Mouse (Mus musculus) kidney, embryonic 16.5 days (tissue): Measurements from ENCODE around the gene Zfhx3. TPM values are rescaled to one million over a fixed set of nuclear protein-coding genes. Genes with fewer than 3 reads are reported as not detected.
A peak's percentile ranks its signal among the peaks of the same experiment; 100 is the strongest.

Source experiments
- ATAC-seq: fragments of 200-750 bp; cut with Nextera tagmentation; 2 replicates; pipeline ENCODE4 v1.8.0; 2017; ENCODE audit warnings: moderate TSS enrichment; ENCODE audit not compliant: low FRiP score, low TSS enrichment
- H3K27ac ChIP-seq: fragments of 300-500 bp; sonication (generic); 2 replicates; pipeline ENCODE4 v1.5.1; 2014; ENCODE audit warnings: low read length
- H3K27me3 ChIP-seq: fragments of 300-500 bp; sonication (generic); 2 replicates; pipeline ENCODE4 v1.6.1; 2014; ENCODE audit warnings: low read length, control low read depth, mixed read lengths; ENCODE audit not compliant: insufficient read depth
- H3K36me3 ChIP-seq: fragments of 300-500 bp; sonication (generic); 2 replicates; pipeline ENCODE4 v1.6.1; 2014; ENCODE audit warnings: low read length, control low read depth, mixed read lengths; ENCODE audit not compliant: insufficient read depth
- H3K4me1 ChIP-seq: fragments of 300-500 bp; sonication (generic); 2 replicates; pipeline ENCODE4 v1.6.1; 2014; ENCODE audit warnings: low read length, control low read depth, mixed read lengths; ENCODE audit not compliant: insufficient read depth
- H3K4me2 ChIP-seq: fragments of 300-500 bp; sonication (generic); replicated peaks from 2 replicates; pipeline ENCODE4 v1.6.1; 2014; ENCODE audit warnings: low read depth, low read length
- H3K4me3 ChIP-seq: fragments of 300-500 bp; sonication (generic); 2 replicates; pipeline ENCODE4 v1.5.1; 2014; ENCODE audit warnings: mild to moderate bottlenecking, low read length
- H3K9ac ChIP-seq: fragments of 300-500 bp; sonication (generic); replicated peaks from 2 replicates; pipeline ENCODE4 v1.6.1; 2014; ENCODE audit warnings: low read length
- H3K9me3 ChIP-seq: fragments of 300-500 bp; sonication (generic); 2 replicates; pipeline ENCODE4 v1.6.1; 2016; ENCODE audit warnings: low read length, control low read depth
- WGBS: fragments of 180-500 bp; shearing (Covaris S2); extraction: QIAGEN DNeasy Blood & Tissue Kit; methylation state at CpG from one replicate; pipeline ENCODE4 v1.1.7; 2014; 5-methylcytosine and 5-hydroxymethylcytosine counted together
- microRNA-seq: library from miRNA; unstranded; fragments of <30 nt; microRNA quantifications from one replicate; pipeline ENCODE4, GENCODE M21; 2016
- polyA plus RNA-seq: library from polyadenylated mRNA; unstranded; fragments of >200 nt; fragmentation: Nextera tagmentation; extraction: Ambion mirVana; gene quantifications from 2 replicates; pipeline ENCODE4 v1.2.1, GENCODE M21; 2015

The Zfhx3 gene
- polyA plus RNA-seq, 1 experiment from 2014 or later, result 6.6 TPM

GRCm38 (mm10) chr8:108997334-108997733 lies 1054.9 kb downstream of the Zfhx3 start:
- ATAC-seq, result no peak
- H3K36me3 ChIP-seq, result no peaks in the 10 kb centered on the region

GRCm38 (mm10) chr8:108999297-109000249 lies 1057.1 kb downstream of the Zfhx3 start:
- Histone ChIP-seq H3K27me3 (no peaks in the 10 kb centered on the region), H3K9me3 (no peaks in the 10 kb centered on the region), H3K4me1 (peaks cover 5% of the 10 kb centered on the region), H3K9ac (no peak overlapping the region), H3K27ac (no peak overlapping the region), H3K36me3 (no peaks in the 10 kb centered on the region), H3K4me2 (peak overlapping the region; percentile 21; the same call in 1 of the 2 replicates), H3K4me3 (no peak overlapping the region)
- 45% methylated on average over 15 of the region's 15 CpGs for WGBS
- ATAC-seq, result peak; percentile 35; the same call in 1 of the 2 replicates

More at GRCm38 (mm10) chr8:108997334-108997733, 1054.9 kb downstream of the Zfhx3 start:
- Histone ChIP-seq H3K27ac (no peak overlapping the region), H3K4me1 (peaks cover 5% of the 10 kb centered on the region), H3K4me3 (no peak overlapping the region), H3K27me3 (no peaks in the 10 kb centered on the region), H3K9me3 (no peaks in the 10 kb centered on the region), H3K4me2 (no peak overlapping the region), H3K9ac (no peak overlapping the region)
- 65% methylated on average over 3 of the region's 3 CpGs for WGBS

DNA sequence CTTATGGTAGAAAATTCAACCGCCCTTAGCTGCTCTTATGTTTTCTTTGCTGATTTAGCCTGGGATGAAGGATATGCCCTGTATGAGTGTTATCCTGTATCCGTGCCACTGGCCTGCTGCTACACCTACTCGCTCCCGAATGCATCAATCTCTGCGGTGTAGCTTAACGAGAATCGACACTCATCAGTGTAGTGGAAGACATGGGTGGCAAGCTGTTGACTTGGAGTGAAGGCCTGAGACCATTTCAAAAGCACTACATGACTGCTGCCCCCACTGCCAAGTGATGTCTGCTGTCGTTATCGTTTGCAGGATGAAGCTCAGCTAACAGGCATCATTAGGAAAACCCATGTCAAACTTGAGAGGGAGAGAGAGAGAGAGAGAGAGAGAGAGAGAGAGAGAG lies 1058.6 kb downstream of the Zfhx3 start:
- WGBS, result 84% methylated on average over 9 of the region's 9 CpGs
- no peak overlapping the region for H3K9ac ChIP-seq
- H3K4me3 ChIP-seq, result no peak overlapping the region
- no peak overlapping the region for H3K27ac ChIP-seq
- ATAC-seq, result no peak
- H3K4me2 ChIP-seq, result no peak overlapping the region
- peaks cover 5% of the 10 kb centered on the region for H3K4me1 ChIP-seq
- no peaks in the 10 kb centered on the region for H3K9me3 ChIP-seq
- no peaks in the 10 kb centered on the region for H3K27me3 ChIP-seq
- H3K36me3 ChIP-seq, result no peaks in the 10 kb centered on the region

GRCm38 (mm10) chr8:109001923-109002322 lies 1059.5 kb downstream of the Zfhx3 start:
- Histone ChIP-seq H3K27ac (no peak overlapping the region), H3K27me3 (no peaks in the 10 kb centered on the region), H3K4me3 (no peak overlapping the region), H3K4me2 (no peak overlapping the region), H3K4me1 (peaks cover 5% of the 10 kb centered on the region), H3K9me3 (no peaks in the 10 kb centered on the region), H3K36me3 (no peaks in the 10 kb centered on the region), H3K9ac (no peak overlapping the region)
- 81% methylated on average over 5 of the region's 5 CpGs for WGBS
- ATAC-seq, result no peak; the same call in 1 of the 2 replicates

GRCm38 (mm10) chr8:109006986-109007385 lies 1064.5 kb downstream of the Zfhx3 start:
- Histone ChIP-seq H3K27ac (no peak overlapping the region), H3K9ac (no peak overlapping the region), H3K4me1 (no peaks in the 10 kb centered on the region), H3K9me3 (no peaks in the 10 kb centered on the region), H3K4me2 (no peak overlapping the region), H3K36me3 (no peaks in the 10 kb centered on the region), H3K27me3 (no peaks in the 10 kb centered on the region), H3K4me3 (no peak overlapping the region)
- WGBS, result 79% methylated on average over 9 of the region's 9 CpGs
- no peak for ATAC-seq

Small RNA genes within 50 kb of the gene (microRNA-seq; reads per million reads assigned to microRNA genes)
- 0.47 reads per million for gene Mir3108
